Mouse (Mus musculus): ENCODE data around the gene Tigd2. TPM values are rescaled to one million over a fixed set of nuclear protein-coding genes. Genes with fewer than 3 reads are reported as not detected.
A peak's percentile ranks its signal among the peaks of the same experiment; 100 is the strongest.
"Not testable (repeated sequence)": the region's sequence is repeated elsewhere in the genome, so short reads cannot be mapped to it uniquely, and the experiment has no call there.

Gene Tigd2
- 9.3 and 10.2 TPM in 2 replicates for polyA plus RNA-seq (2015; fragmentation: Nextera tagmentation; extraction: Ambion mirVana)

- peak within 1 kb of the TSS; percentile 88 for H3K27ac ChIP-seq (replicated peaks)
- peak within 1 kb of the TSS; percentile 73 for H3K4me2 ChIP-seq
- H3K4me1 ChIP-seq (replicated peaks), result peaks cover 6% of the 10 kb centered on the region
- WGBS, result 1% methylated on average over 62 of the region's 62 CpGs
- H3K9me3 ChIP-seq, result no peaks in the 10 kb centered on the region
- H3K36me3 ChIP-seq, result no peaks in the 10 kb centered on the region
- peak within 1 kb of the TSS; percentile 85 for H3K4me3 ChIP-seq
- no peaks in the 10 kb centered on the region for H3K27me3 ChIP-seq
- peak within 1 kb of the TSS; percentile 88 for H3K9ac ChIP-seq
- peak; percentile 98 for ATAC-seq (ENCODE audit: low read depth)
Observed at GRCm38 (mm10) chr6:59208685-59209298, at the start of gene Tigd2. Gene Tigd2 (plus strand): TSS chr6:59208870.

- no peaks in the 10 kb centered on the region for H3K36me3 ChIP-seq
- ATAC-seq (ENCODE audit: low read depth), result no peak
- no peaks in the 10 kb centered on the region for H3K9me3 ChIP-seq
- H3K4me3 ChIP-seq, result no peak overlapping the region
- 84% methylated on average over 4 of the region's 4 CpGs for WGBS
- no peak overlapping the region for H3K4me2 ChIP-seq
- H3K4me1 ChIP-seq (replicated peaks), result no peaks in the 10 kb centered on the region
- no peak overlapping the region for H3K27ac ChIP-seq (replicated peaks)
- no peak overlapping the region for H3K9ac ChIP-seq
- no peaks in the 10 kb centered on the region for H3K27me3 ChIP-seq
Observed at GRCm38 (mm10) chr6:59161801-59162478, 46.7 kb upstream of the Tigd2 start.

- no peaks in the 10 kb centered on the region for H3K4me1 ChIP-seq (replicated peaks)
- H3K36me3 ChIP-seq, result no peaks in the 10 kb centered on the region
- no peaks in the 10 kb centered on the region for H3K27me3 ChIP-seq
- no peaks in the 10 kb centered on the region for H3K9me3 ChIP-seq
- no peak overlapping the region for H3K27ac ChIP-seq (replicated peaks)
- no peak overlapping the region for H3K4me2 ChIP-seq
- ATAC-seq (ENCODE audit: low read depth), result no peak
- H3K4me3 ChIP-seq, result no peak overlapping the region
- 96% methylated on average over 2 of the region's 2 CpGs for WGBS
- H3K9ac ChIP-seq, result no peak overlapping the region
Observed at GRCm38 (mm10) chr6:59162887-59163286, 45.8 kb upstream of the Tigd2 start.

- Histone ChIP-seq H3K4me2 (no peak overlapping the region), H3K9me3 (no peaks in the 10 kb centered on the region), H3K27ac (replicated peaks) (no peak overlapping the region), H3K36me3 (no peaks in the 10 kb centered on the region), H3K9ac (no peak overlapping the region), H3K27me3 (no peaks in the 10 kb centered on the region), H3K4me3 (no peak overlapping the region), H3K4me1 (replicated peaks) (no peaks in the 10 kb centered on the region)
- ATAC-seq (ENCODE audit: low read depth), result no peak
- WGBS, result 92% methylated on average over 3 of the region's 3 CpGs
Observed at GRCm38 (mm10) chr6:59163407-59163806, 45.3 kb upstream of the Tigd2 start.

- no peaks in the 10 kb centered on the region for H3K36me3 ChIP-seq
- 15% methylated on average over 2 of the region's 2 CpGs for WGBS
- ATAC-seq (ENCODE audit: low read depth), result no peak
Observed at GRCm38 (mm10) chr6:59168939-59169338, 39.7 kb upstream of the Tigd2 start.

GRCm38 (mm10) chr6:59171230-59171629, 37.4 kb upstream of the Tigd2 start:
- H3K4me1 ChIP-seq (replicated peaks), result no peaks in the 10 kb centered on the region
- no peaks in the 10 kb centered on the region for H3K9me3 ChIP-seq
- no peak for ATAC-seq (ENCODE audit: low read depth)
- 84% methylated on average over 3 of the region's 3 CpGs for WGBS
- H3K27me3 ChIP-seq, result no peaks in the 10 kb centered on the region
- H3K4me3 ChIP-seq, result no peak overlapping the region
- H3K9ac ChIP-seq, result no peak overlapping the region
- H3K4me2 ChIP-seq, result no peak overlapping the region
- no peak overlapping the region for H3K27ac ChIP-seq (replicated peaks)
- H3K36me3 ChIP-seq, result no peaks in the 10 kb centered on the region

More at GRCm38 (mm10) chr6:59168939-59169338, 39.7 kb upstream of the Tigd2 start:
- no peak overlapping the region for H3K27ac ChIP-seq (replicated peaks)
- H3K4me3 ChIP-seq, result no peak overlapping the region
- H3K9ac ChIP-seq, result no peak overlapping the region
- H3K4me2 ChIP-seq, result no peak overlapping the region
- no peaks in the 10 kb centered on the region for H3K4me1 ChIP-seq (replicated peaks)
- no peaks in the 10 kb centered on the region for H3K9me3 ChIP-seq
- no peaks in the 10 kb centered on the region for H3K27me3 ChIP-seq

GRCm38 (mm10) chr6:59173940-59174339, 34.7 kb upstream of the Tigd2 start:
- 78% methylated on average over 1 of the region's 1 CpGs for WGBS

GRCm38 (mm10) chr6:59178051-59178450, 30.6 kb upstream of the Tigd2 start:
- ATAC-seq (ENCODE audit: low read depth), result no peak
- no peak overlapping the region for H3K9ac ChIP-seq
- H3K4me3 ChIP-seq, result no peak overlapping the region
- H3K27me3 ChIP-seq, result no peaks in the 10 kb centered on the region
- no peaks in the 10 kb centered on the region for H3K36me3 ChIP-seq
- H3K27ac ChIP-seq (replicated peaks), result no peak overlapping the region
- WGBS, result 91% methylated on average over 3 of the region's 3 CpGs
- H3K9me3 ChIP-seq, result no peaks in the 10 kb centered on the region
- H3K4me2 ChIP-seq, result no peak overlapping the region
- no peaks in the 10 kb centered on the region for H3K4me1 ChIP-seq (replicated peaks)

More at GRCm38 (mm10) chr6:59173940-59174339, 34.7 kb upstream of the Tigd2 start:
- ATAC-seq (ENCODE audit: low read depth), result no peak
- no peaks in the 10 kb centered on the region for H3K4me1 ChIP-seq (replicated peaks)
- H3K9me3 ChIP-seq, result no peaks in the 10 kb centered on the region
- H3K27me3 ChIP-seq, result no peaks in the 10 kb centered on the region
- H3K4me2 ChIP-seq, result no peak overlapping the region
- H3K36me3 ChIP-seq, result no peaks in the 10 kb centered on the region
- H3K27ac ChIP-seq (replicated peaks), result no peak overlapping the region
- no peak overlapping the region for H3K9ac ChIP-seq
- H3K4me3 ChIP-seq, result no peak overlapping the region

GRCm38 (mm10) chr6:59180376-59180996, 28.2 kb upstream of the Tigd2 start:
- Histone ChIP-seq H3K27me3 (no peaks in the 10 kb centered on the region), H3K9ac (no peak overlapping the region), H3K4me2 (no peak overlapping the region), H3K4me3 (no peak overlapping the region), H3K36me3 (no peaks in the 10 kb centered on the region), H3K4me1 (replicated peaks) (no peaks in the 10 kb centered on the region), H3K27ac (replicated peaks) (no peak overlapping the region), H3K9me3 (no peaks in the 10 kb centered on the region)
- ATAC-seq (ENCODE audit: low read depth), result peak; percentile 79
- WGBS, result 44% methylated on average over 7 of the region's 7 CpGs

- WGBS, result 82% methylated on average over 13 of the region's 13 CpGs
- H3K9ac ChIP-seq, result no peak overlapping the region
- H3K4me3 ChIP-seq, result no peak overlapping the region
- no peaks in the 10 kb centered on the region for H3K4me1 ChIP-seq (replicated peaks)
- H3K9me3 ChIP-seq, result no peaks in the 10 kb centered on the region
- ATAC-seq (ENCODE audit: low read depth), result no peak
- H3K27ac ChIP-seq (replicated peaks), result no peak overlapping the region
- H3K27me3 ChIP-seq, result no peaks in the 10 kb centered on the region
- H3K4me2 ChIP-seq, result no peak overlapping the region
- H3K36me3 ChIP-seq, result no peaks in the 10 kb centered on the region
Observed at GRCm38 (mm10) chr6:59185010-59185699, 23.5 kb upstream of the Tigd2 start.

- no peak for ATAC-seq (ENCODE audit: low read depth)
- H3K4me3 ChIP-seq, result no peak overlapping the region
- no peaks in the 10 kb centered on the region for H3K27me3 ChIP-seq
- H3K9ac ChIP-seq, result no peak overlapping the region
- 94% methylated on average over 1 of the region's 1 CpGs for WGBS
- H3K36me3 ChIP-seq, result no peaks in the 10 kb centered on the region
- no peak overlapping the region for H3K4me2 ChIP-seq
- H3K27ac ChIP-seq (replicated peaks), result no peak overlapping the region
- H3K4me1 ChIP-seq (replicated peaks), result no peaks in the 10 kb centered on the region
- no peaks in the 10 kb centered on the region for H3K9me3 ChIP-seq
Observed at GRCm38 (mm10) chr6:59190006-59190405, 18.7 kb upstream of the Tigd2 start.

GRCm38 (mm10) chr6:59194518-59194917, 14.2 kb upstream of the Tigd2 start:
- not testable (repeated sequence) for H3K36me3 ChIP-seq; H3K4me3 ChIP-seq; H3K9me3 ChIP-seq; H3K4me1 ChIP-seq (replicated peaks); ATAC-seq (ENCODE audit: low read depth); H3K27ac ChIP-seq (replicated peaks); H3K27me3 ChIP-seq; H3K9ac ChIP-seq; H3K4me2 ChIP-seq
- WGBS, result 87% methylated on average over 3 of the region's 3 CpGs

All from neural tube, embryonic 13.5 days (tissue).